Mouse (Mus musculus) liver, adult (tissue): ENCODE results near the gene Sat2.

ENCODE experiments used
- GATA4 ChIP-seq: IDR thresholded peaks from 2 replicates; pipeline ENCODE4 v1.6.1; 2014; ENCODE audit warnings: mild to moderate bottlenecking, low read length; ENCODE audit not compliant: insufficient replicate concordance

Sat2 gene

DNA sequence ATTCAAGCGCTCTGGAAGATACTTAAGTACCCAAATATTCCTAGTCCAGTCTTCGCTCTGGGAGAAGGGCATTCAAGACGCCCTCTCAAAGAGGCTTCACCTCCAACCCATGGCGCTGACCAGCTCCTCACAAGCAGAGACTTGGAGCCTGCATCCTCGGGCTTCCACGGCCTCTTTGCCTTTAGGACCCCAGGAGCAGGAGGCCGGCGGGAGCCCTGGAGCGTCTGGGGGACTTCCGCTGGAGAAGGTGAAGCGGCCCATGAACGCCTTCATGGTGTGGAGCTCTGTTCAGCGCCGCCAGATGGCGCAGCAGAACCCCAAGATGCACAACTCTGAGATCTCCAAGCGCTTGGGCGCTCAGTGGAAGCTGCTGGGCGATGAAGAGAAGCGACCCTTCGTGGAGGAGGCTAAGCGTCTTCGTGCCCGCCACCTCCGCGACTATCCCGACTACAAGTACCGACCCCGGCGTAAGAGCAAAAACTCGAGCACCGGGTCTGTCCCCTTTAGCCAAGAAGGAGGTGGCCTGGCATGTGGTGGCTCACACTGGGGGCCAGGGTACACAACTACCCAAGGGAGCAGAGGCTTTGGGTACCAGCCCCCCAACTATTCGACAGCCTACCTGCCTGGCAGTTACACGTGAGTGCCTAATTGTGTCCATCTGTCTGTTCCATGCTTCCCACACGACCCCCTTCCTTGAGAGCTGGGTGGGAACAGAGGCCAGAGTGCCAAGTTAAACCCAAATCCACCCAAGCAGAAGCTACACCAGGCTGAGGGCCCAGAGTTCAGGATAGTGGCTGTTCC is 33.6 kb downstream of the Sat2 start, which contains the start of gene Sox15:
Sox15 (plus strand) TSS at position 51 of the 801 bp plus-strand sequence.
- no peak for TF ChIP-seq GATA4

DNA sequence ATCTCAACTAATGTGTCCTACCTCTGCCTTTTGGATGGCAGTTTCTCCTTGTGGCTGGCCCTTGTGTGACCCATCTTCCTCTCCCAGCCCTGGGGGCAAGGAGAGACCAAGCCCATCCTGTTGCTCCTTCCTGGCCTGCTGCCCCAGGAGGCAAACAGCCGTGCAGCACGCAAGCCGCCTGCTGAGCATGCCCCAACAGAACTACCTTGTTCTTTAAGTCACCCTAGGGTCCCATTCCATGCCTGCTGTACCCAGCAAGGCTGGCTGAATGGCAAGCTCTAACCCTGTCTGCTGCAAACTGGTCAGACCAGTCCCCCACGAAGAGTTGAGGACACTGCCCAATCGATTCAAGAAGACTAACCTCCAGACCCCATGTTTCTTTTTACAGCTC is 34.2 kb downstream of the Sat2 start:
- TF ChIP-seq GATA4 = no peak

DNA sequence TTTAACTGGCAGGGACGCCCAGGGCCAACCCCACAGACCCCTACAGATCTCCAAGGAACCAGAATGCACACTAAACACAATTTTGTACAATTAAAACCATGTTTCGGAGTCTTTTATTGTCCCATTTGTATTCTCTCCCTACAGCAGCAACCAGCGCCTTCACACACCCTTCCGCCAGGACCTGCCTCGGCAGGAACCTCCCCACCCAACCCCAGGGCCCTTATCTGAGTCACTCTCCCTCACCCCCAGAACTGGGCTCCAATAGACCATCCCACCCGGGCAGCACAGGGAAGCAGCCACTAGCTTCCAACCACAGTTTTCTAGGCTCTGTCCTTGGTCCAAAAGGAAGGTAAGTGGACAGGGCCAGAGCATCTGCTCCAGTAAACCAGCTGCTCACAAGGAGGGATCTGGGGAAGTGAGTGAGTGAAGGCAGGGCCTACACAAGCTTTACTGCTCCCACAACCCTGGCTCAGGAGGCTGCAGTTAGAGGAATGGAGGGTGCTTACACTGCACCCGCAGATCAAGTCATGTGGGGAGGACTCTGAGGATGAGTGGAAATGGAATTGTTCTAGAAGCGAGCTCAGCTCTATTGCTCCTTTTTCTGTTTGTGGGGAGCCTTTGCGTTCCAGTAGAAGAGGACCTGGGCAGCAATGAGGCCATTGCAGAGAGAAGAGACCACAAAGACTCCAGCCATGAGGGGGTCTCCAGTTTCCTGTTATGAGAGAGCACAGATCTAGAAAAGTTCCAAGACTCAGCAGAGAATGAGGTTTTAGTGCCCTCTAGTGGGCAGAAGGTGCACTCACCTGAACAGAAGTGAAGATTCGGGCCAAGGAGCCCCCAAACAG is 35.0 kb downstream of the Sat2 start:
- no peak for TF ChIP-seq GATA4

DNA sequence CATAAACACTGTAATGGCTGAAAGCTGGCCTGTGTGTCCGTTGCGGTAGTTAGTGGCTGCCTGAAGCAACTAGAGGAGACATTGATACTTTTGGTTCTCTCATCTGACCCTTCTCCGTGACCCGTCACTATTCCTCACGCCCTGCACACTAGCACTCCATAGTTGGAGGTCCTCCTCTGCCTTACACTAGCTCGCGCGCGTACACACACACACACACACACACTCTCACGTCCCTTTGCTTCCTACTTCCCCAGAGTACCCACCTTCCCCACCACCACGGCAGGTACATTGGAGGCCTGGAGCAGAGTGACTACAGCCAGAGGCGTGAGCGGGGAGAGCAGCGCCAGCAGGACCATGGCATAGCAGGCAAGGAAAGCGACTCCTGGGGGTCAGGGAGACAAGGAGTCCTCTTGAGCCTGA is 35.6 kb downstream of the Sat2 start:
- TF ChIP-seq GATA4 = no peak

DNA sequence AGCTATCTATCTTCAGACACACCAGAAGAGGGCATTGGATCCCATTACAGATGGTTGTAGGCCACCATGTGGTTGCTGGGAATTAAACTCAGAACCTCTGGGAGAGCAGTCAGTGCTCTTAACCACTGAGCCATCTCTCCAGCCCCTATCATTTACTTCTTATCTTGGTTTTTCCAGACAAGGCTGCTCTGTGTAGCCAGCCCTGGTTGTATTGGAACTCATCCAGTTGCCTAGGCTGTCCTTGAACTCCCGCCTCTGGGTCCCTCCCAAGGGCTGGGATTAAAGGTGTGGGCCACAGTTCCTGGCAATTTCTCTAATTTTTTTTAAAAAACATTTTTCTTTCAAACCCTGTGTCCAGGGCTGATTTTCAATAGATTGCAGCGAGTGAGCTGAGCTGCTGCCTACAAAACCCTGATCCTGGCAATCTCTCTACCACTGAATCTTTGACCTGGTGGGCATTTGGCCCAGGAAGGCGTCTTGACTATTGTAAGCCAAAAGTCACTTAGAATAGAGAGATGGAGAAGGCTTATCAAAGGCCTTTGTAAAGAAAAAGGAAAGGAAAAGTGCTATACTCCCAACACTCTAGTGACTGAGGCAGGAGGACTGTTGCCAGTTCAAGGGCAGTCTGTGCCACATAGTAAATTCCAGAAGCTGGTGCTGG is 39.5 kb downstream of the Sat2 start:
- no peak for TF ChIP-seq GATA4

DNA sequence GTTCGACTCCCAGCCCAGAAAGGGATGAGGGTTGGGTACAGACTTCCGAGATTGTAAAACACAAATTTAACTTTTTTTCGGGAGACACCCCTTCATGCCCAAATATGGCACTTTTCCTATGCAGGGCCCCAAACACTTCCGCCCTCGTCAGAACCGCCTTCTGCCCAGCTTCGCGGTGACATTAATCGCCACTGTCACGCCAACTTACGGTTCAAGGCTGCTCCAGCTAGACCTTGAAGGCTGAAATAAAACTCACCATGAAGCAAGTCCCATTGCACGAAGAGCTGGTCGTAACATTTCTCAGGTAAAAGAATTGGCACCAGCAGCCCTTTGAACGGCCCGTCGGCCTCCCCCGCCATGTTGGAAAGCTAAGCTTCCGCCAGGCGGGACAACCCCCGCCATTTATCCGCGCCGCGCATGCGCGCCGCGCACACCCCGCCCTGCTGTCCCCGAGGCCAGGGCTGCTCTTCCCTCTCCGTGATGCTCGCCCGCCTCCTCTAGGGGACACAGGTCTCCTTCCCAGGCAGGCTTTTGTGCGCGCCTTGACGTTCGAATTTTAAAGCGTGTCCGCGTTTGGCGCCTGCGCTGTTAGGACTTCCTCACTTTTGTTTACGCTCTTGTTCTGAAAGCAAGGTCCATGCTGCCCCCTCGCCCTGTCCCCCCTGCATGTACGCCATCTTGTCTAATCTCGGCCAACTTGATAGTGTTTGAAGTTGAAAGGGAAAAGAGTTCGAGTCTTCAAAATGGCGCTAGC is 40.6 kb downstream of the Sat2 start, which contains the start of gene Mpdu1:
Mpdu1 (minus strand) TSS at position 430 of the 754 bp plus-strand sequence.
- peak; percentile 31; the same call in 1 of the 2 replicates for TF ChIP-seq GATA4

DNA sequence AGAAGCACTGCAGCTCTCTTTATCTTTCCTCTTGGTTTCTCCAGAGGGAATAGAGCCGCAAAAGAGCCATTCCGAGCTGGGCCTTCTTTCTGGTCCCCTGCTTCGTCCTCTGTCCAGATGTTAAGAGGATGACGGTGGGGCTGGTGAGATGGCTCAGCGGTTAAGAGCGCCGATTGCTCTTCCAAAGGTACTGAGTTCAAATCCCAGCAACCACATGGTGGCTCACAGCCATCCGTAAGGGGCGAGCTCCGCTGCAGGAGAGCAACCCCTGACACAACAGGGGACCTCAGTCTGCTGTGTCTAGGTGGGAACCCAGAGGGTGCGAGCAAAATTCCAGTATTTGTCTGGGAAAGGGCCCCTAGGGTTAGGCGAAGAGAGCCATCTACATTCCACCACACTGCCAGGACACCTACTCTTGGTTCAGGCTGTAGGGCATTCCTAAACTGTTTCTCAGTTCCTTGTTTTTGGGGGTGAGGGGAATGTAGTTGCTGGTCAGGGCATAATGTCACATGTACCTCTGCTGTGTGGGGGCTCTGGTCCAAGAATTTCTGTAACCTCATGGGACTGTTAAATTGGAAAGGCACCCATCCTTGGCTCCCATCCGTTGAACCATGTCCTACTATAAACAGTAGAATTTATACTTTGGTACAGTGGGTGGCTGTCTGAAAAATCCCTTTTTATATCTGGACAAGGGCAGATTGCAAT is 41.3 kb downstream of the Sat2 start:
- no peak for TF ChIP-seq GATA4

DNA sequence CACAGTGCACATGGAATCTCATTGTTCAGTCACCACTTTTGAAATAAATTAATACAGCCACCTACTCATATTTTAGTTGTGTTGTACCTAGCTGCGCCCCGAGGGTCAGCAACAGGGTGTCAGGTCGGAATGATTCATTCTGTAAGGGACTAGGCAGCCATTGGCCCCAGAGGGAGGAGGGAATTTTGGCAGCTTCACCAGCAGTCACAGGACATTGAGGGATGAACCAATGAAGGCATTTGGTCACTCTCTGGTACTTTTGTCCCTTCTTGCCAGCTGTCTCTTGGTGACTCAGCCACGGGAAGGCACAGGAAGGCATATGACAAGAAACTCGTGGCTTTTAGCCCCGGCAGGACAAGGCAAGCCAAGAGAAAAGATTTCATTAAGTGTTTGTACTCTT is 42.0 kb downstream of the Sat2 start:
- no peak for TF ChIP-seq GATA4

DNA sequence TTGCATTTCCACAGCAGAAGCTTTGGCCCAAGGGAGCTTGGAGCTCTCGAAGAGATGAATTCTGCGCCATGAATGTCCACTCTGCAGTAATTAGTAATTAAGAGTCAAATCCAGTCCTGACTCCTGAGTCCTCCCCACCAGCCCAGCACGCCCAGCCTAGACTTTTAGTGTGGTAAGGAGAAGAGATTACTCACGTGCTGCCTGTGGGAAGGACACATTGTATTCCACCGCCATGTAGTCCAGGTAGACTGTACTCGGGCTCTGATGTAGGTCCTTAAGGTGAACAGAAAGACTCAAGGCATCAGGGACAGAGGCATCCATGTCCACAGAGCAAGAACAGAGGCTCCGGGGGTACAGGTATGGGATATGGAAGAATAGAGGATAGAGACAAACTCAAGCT is 43.0 kb downstream of the Sat2 start:
- no peak for TF ChIP-seq GATA4

DNA sequence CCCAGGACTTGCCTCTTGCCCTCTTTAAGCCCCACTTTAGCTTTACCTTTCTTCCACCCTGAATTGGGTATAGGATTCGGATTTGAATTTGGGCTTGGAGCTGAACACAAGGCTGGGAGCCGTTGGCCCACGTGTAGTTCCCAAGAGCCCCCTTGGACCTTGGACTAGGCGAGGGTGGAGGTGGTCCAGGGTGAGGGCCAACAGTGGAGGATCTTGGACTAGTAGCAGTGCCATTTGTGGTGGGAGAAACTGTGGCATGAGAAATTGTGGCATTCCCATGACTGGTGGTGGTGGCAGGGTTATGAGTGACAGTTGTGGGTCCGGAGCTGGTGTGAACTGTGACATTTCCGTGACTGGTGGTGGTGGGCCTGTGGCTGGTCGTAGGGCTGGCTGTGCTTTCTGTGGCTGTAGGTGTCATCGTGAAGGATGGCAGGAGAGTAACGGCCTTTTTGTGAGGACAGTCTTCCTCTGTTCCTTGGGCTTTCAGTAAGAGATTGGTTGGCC is 43.7 kb downstream of the Sat2 start:
- TF ChIP-seq GATA4 = no peak

DNA sequence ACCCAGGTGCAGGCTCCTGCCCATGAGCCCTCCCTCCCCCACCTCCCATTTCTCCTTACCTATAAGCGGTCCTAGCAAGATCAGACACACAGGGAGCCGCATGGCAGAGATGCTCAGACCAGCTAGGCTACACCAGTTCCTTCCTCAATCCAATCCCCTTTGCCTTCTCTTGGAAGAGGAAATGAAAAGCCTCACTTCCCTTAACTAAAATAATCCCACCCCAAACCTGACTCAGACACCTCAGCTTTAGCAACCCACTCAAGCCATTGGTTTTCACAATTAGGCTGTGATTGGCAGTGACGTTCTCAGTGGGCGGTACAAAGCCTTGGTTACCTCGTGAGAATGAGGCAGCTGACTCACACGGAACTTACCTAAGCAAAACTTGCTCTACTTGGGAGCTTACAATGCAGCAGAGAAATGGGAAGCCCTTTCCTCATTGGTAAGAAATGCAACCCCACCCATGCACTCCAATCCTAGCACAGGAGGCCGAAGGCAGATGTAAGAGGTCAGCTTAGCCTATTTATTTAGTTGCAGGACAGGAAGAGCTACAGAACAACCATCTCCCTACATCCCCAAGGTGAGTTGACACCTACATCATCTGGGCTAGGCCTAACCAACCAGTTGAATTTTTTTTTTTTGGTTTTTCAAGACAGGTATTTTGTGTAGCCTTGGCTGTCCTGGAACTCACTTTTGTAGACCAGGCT is 44.3 kb downstream of the Sat2 start, which contains the start of gene Cd68:
Cd68 (minus strand) TSS at position 193 of the 704 bp plus-strand sequence.
- TF ChIP-seq GATA4 = no peak

DNA sequence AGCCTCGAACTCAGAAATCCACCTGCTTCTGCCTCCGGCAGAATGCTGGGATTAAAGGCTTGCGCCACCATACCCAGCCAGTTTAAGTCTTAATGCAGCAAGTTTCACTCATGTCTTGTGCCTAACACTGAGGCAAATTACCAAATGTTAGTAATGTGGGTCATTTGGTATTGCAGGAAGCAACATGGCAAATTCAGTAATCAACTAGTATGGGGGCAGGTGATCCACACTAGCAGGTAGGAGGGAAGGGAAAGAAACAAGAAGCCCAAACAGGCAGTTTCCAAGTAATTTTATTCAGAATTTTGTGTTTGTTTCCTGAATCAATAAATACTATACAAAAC is 44.8 kb downstream of the Sat2 start:
- TF ChIP-seq GATA4 = no peak
